Mouse (Mus musculus) ES-E14 (cell line): ENCODE measurements around the gene Ltbp1.

Source experiments
- ZC3H11A ChIP-seq: IDR thresholded peaks from 2 replicates; pipeline ENCODE4 v1.6.1; 2012; ENCODE audit warnings: low read depth, mild to moderate bottlenecking, inconsistent platforms, low read length, borderline replicate concordance
- ZNF384 ChIP-seq: IDR thresholded peaks from 2 replicates; pipeline ENCODE4 v1.6.1; 2012; ENCODE audit warnings: low read depth, low read length, inconsistent platforms

DNA sequence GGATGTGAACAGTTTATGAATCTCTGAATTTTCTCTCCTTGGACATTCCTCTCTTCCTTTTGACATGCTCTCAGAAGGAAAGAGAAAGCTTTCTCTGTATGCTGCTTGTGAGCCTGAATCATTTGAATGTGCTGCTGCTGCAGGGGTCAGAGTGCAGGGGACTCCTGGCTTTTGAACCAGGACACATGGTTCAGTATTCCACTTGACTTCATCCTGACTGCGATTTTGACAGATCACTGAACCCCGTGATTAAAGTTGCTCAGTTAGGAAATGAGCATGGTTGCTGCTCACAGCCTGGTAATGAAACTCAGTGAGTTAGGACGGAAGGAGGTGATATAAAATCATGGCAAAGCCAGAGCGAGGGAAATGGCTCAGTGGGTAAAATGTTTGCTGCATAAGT, 95.8 kb downstream of the Ltbp1 start:
- TF ChIP-seq ZC3H11A (no peak), ZNF384 (no peak)
